Mouse (Mus musculus) ES-E14 (cell line): ENCODE data around the gene Ptprt.

Source experiments
- CHD2 ChIP-seq: IDR thresholded peaks from 2 replicates; pipeline ENCODE4 v1.6.1; 2014; ENCODE audit warnings: mild to moderate bottlenecking, low read depth, low read length, inconsistent platforms
- HCFC1 ChIP-seq: IDR thresholded peaks from 2 replicates; pipeline ENCODE4 v1.6.1; 2012; ENCODE audit warnings: low read length, inconsistent platforms, borderline replicate concordance; ENCODE audit not compliant: insufficient read depth
- MAFK ChIP-seq: IDR thresholded peaks from 2 replicates; pipeline ENCODE4 v1.6.1; 2014; ENCODE audit warnings: mild to moderate bottlenecking, low read depth, low read length, inconsistent platforms; ENCODE audit not compliant: insufficient read depth
- ZC3H11A ChIP-seq: IDR thresholded peaks from 2 replicates; pipeline ENCODE4 v1.6.1; 2012; ENCODE audit warnings: low read depth, mild to moderate bottlenecking, inconsistent platforms, low read length, borderline replicate concordance
- ZNF384 ChIP-seq: IDR thresholded peaks from 2 replicates; pipeline ENCODE4 v1.6.1; 2012; ENCODE audit warnings: low read depth, low read length, inconsistent platforms

DNA sequence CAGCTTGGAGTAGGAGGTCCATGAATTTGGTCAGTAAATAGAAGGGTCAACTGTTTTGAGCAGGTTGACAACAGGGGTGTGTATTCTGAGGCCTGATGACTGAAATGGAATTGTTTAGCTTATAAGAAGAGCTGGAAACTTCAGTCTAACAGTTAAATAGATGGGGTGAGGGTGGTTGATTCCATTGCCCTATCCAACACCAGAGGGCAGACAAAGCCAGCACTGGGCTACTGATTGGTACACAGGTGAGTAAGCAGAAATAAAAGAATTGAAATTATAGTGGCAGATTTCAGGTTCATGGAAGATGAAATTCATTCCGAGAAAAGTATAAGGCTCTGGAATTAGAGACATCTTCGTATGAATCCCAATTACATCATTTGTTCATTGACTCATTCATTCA, 1020.1 kb downstream of the Ptprt start:
- TF ChIP-seq ZNF384 = no peak
- no peak for TF ChIP-seq CHD2
- no peak for TF ChIP-seq HCFC1
- no peak for TF ChIP-seq ZC3H11A
- no peak for TF ChIP-seq MAFK
